Mouse (Mus musculus): Measurements from ENCODE around the gene Foxr1. TPM values are rescaled to one million over a fixed set of nuclear protein-coding genes. Genes with fewer than 3 reads are reported as not detected.

Gene Foxr1
- polyA plus RNA-seq, 1 experiment from 2014 or later = not detected

DNA sequence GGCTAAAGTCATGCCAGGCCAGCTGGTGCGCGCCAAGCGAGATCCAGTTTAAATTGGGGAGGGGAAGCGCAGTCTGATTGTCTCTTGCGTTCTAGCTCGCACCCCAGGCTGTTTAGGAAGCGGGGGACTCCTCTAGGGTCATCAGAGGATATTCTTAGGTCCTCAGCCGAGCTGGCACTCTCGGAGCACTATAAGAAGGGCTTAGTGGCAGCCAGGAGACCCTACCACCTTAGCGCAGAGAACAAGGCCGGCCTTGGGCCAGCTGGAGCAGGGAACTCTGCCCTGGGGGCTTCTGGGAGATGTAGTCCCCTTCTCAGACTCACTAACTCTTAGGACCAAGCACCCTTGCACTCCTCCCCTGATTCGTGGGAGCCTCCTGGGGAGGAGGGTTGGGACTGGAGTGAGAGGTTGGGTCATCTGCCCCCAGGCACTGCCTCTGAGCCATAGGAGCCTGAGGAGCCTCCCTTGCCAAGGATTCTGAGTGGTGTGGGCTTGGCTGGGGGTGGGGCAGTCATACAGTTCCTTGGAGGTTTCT is 42.6 kb upstream of the Foxr1 start:
- under 1% methylated on average over 12 of the region's 12 CpGs for WGBS
- H3K4me3 ChIP-seq (ENCODE audit: low read depth, low read length) = peak overlapping the region; percentile 98
- no peaks in the 10 kb centered on the region for H3K36me3 ChIP-seq (ENCODE audit: control insufficient read depth, insufficient read depth)
- H3K4me1 ChIP-seq (replicated peaks; ENCODE audit: control insufficient read depth, insufficient read depth, low read length) = peaks cover 8% of the 10 kb centered on the region
- H3K9me3 ChIP-seq (ENCODE audit: control insufficient read depth) = no peaks in the 10 kb centered on the region
- peak overlapping the region; percentile 88 for H3K27ac ChIP-seq (ENCODE audit: low read depth, low read length)
- peak overlapping the region; percentile 81 for H3K9ac ChIP-seq (ENCODE audit: low read depth, low read length)
- peak; percentile 15; the same call in 1 of the 2 replicates for ATAC-seq
- H3K4me2 ChIP-seq (replicated peaks; ENCODE audit: low read depth) = peak overlapping the region; percentile 84
- TF ChIP-seq CTCF (IDR thresholded peaks at IDR 0.05; ENCODE audit: low read depth) = no peak
- H3K27me3 ChIP-seq (replicated peaks; ENCODE audit: control insufficient read depth, insufficient read depth, low read length) = no peaks in the 10 kb centered on the region

DNA sequence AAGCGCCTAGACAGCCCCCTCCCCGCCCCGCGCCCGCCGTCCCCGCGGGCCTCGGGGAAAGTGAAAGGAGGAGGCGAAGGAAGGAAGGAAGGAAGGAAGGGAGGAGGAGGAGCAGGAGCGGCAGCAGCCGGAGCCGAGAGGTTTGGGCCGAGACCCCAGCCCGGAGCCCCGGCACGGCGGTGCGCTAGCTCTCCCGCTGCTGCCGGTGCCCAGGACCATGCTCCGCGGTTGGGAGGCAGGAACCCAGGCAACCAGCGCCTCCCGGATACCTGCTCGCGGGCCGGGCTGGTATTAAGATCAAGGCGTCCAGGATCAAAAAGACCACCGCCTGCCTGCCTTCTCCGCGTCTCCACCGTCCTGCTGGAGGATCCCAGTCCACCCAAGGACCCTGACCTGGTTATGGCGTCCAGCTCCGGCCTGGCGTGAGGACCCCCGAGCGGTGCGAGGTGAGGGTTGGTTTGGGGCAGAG is 42.1 kb upstream of the Foxr1 start:
- peak overlapping the region; percentile 88 for H3K27ac ChIP-seq (ENCODE audit: low read depth, low read length)
- H3K9ac ChIP-seq (ENCODE audit: low read depth, low read length) = peak overlapping the region; percentile 81
- no peaks in the 10 kb centered on the region for H3K27me3 ChIP-seq (replicated peaks; ENCODE audit: control insufficient read depth, insufficient read depth, low read length)
- H3K4me1 ChIP-seq (replicated peaks; ENCODE audit: control insufficient read depth, insufficient read depth, low read length) = peaks cover 8% of the 10 kb centered on the region
- H3K4me3 ChIP-seq (ENCODE audit: low read depth, low read length) = peak overlapping the region; percentile 98
- TF ChIP-seq CTCF (IDR thresholded peaks at IDR 0.05; ENCODE audit: low read depth) = no peak
- no peak for ATAC-seq
- peak overlapping the region; percentile 84 for H3K4me2 ChIP-seq (replicated peaks; ENCODE audit: low read depth)
- under 1% methylated on average over 39 of the region's 39 CpGs for WGBS
- H3K9me3 ChIP-seq (ENCODE audit: control insufficient read depth) = no peaks in the 10 kb centered on the region
- H3K36me3 ChIP-seq (ENCODE audit: control insufficient read depth, insufficient read depth) = no peaks in the 10 kb centered on the region

DNA sequence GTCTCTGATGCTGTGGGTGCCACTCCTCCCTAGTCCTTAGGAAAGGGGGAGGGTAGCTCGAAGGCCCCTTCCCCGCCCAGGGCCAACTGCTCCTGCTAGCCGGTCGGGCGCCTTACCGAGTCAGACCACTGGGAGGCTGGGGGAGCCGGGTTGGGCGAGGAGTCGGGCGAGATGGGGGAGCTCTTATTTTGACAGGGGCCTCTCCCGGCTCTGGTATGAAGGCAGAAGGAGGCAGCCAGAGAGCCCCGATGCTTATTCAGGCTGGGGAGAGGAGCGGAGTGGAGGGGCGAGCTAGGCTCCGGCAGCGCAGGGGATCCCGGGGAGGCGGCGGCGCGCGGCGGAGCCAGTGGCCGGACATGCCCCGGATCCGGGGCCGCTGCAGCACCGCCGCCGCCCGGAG is 41.6 kb upstream of the Foxr1 start, which contains the start of gene Bcl9l:
TSS of gene Bcl9l (plus strand) at position 274 of the 400 bp plus-strand sequence.
- ATAC-seq = peak; percentile 46
- peak; percentile 85 for TF ChIP-seq CTCF (IDR thresholded peaks at IDR 0.05; ENCODE audit: low read depth)
- Histone ChIP-seq H3K36me3 (ENCODE audit: control insufficient read depth, insufficient read depth) (no peaks in the 10 kb centered on the region), H3K9ac (ENCODE audit: low read depth, low read length) (peak within 1 kb of the TSS; percentile 81), H3K4me3 (ENCODE audit: low read depth, low read length) (peak within 1 kb of the TSS; percentile 98), H3K4me2 (replicated peaks; ENCODE audit: low read depth) (peak within 1 kb of the TSS; percentile 84), H3K4me1 (replicated peaks; ENCODE audit: control insufficient read depth, insufficient read depth, low read length) (peaks cover 11% of the 10 kb centered on the region), H3K27ac (ENCODE audit: low read depth, low read length) (peak within 1 kb of the TSS; percentile 88), H3K27me3 (replicated peaks; ENCODE audit: control insufficient read depth, insufficient read depth, low read length) (no peaks in the 10 kb centered on the region), H3K9me3 (ENCODE audit: control insufficient read depth) (no peaks in the 10 kb centered on the region)
- under 1% methylated on average over 21 of the region's 31 CpGs for WGBS

DNA sequence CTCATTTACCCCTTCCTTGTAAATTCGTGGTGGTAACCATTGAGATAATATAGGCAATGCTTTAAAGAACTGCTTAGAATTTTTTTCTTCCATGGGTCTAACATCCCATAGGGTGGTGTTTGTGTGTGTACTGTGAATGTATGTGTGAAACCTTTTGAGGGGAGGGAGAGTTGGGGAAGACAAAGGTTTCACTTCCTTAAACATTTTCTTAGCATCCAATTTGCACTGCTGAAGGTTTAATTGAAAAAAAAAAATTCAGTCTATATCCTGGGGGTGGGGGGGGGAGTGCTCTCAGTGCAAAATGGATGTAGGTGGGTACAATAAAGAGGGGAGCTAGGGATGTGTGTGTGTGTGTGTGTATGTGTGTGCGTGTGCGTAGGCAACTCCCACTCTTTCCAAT is 41.2 kb upstream of the Foxr1 start:
- Histone ChIP-seq H3K4me1 (replicated peaks; ENCODE audit: control insufficient read depth, insufficient read depth, low read length) (peaks cover 11% of the 10 kb centered on the region), H3K27me3 (replicated peaks; ENCODE audit: control insufficient read depth, insufficient read depth, low read length) (no peaks in the 10 kb centered on the region), H3K9ac (ENCODE audit: low read depth, low read length) (peak overlapping the region; percentile 81; the same call in 1 of the 2 replicates), H3K4me2 (replicated peaks; ENCODE audit: low read depth) (peak overlapping the region; percentile 84), H3K36me3 (ENCODE audit: control insufficient read depth, insufficient read depth) (no peaks in the 10 kb centered on the region), H3K4me3 (ENCODE audit: low read depth, low read length) (peak overlapping the region; percentile 98), H3K27ac (ENCODE audit: low read depth, low read length) (no peak overlapping the region), H3K9me3 (ENCODE audit: control insufficient read depth) (no peaks in the 10 kb centered on the region)
- no peak for ATAC-seq
- 15% methylated on average over 3 of the region's 3 CpGs for WGBS
- no peak for TF ChIP-seq CTCF (IDR thresholded peaks at IDR 0.05; ENCODE audit: low read depth)

DNA sequence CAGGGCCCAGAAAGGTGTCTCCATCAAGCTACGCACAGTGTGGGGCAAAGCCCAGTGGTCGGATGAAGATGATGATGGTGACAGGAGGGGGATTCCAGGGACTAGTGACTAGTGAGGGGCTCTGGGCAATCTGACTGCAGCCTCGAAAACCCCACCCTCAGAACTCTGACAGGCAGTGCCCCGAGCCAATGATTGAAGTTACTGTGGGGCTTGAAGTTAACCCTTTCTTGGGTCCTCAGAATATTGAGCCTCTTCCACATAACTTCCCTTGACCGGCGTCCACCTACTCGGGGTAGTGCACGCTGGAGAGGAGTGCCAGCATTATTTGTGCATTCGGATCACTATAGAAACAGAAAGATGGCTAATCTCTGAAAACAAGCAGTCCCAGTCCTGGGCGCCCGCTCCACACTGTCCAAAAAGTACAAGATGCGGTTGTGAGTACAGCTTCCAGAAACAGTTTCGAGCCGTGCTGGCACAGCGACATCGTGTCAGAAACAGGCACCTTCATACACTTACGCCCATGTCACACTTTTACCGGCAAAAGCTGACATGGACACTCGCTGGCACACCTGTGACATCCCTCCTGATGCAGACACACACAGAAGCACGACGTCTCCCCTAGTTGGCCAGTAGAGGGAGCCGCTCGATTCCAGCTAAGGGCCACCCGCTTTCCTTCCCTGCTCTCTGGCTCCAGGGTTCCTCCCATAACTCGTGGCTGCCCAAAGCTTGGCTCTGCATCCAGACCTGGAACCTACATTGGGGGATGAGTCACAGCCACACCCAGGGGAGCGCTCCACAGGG is 38.9 kb upstream of the Foxr1 start:
- peaks cover 6% of the 10 kb centered on the region for H3K4me1 ChIP-seq (replicated peaks; ENCODE audit: control insufficient read depth, insufficient read depth, low read length)
- H3K27ac ChIP-seq (ENCODE audit: low read depth, low read length) = peak overlapping the region; percentile 95
- H3K9me3 ChIP-seq (ENCODE audit: control insufficient read depth) = no peaks in the 10 kb centered on the region
- peak overlapping the region; percentile 74 for H3K4me3 ChIP-seq (ENCODE audit: low read depth, low read length)
- H3K9ac ChIP-seq (ENCODE audit: low read depth, low read length) = peak overlapping the region; percentile 63; the same call in 1 of the 2 replicates
- peak; percentile 96 for TF ChIP-seq CTCF (IDR thresholded peaks at IDR 0.05; ENCODE audit: low read depth)
- peak overlapping the region; percentile 98 for H3K4me2 ChIP-seq (replicated peaks; ENCODE audit: low read depth)
- no peaks in the 10 kb centered on the region for H3K27me3 ChIP-seq (replicated peaks; ENCODE audit: control insufficient read depth, insufficient read depth, low read length)
- WGBS = 1% methylated on average over 26 of the region's 26 CpGs
- H3K36me3 ChIP-seq (ENCODE audit: control insufficient read depth, insufficient read depth) = no peaks in the 10 kb centered on the region
- peak; percentile 55 for ATAC-seq

DNA sequence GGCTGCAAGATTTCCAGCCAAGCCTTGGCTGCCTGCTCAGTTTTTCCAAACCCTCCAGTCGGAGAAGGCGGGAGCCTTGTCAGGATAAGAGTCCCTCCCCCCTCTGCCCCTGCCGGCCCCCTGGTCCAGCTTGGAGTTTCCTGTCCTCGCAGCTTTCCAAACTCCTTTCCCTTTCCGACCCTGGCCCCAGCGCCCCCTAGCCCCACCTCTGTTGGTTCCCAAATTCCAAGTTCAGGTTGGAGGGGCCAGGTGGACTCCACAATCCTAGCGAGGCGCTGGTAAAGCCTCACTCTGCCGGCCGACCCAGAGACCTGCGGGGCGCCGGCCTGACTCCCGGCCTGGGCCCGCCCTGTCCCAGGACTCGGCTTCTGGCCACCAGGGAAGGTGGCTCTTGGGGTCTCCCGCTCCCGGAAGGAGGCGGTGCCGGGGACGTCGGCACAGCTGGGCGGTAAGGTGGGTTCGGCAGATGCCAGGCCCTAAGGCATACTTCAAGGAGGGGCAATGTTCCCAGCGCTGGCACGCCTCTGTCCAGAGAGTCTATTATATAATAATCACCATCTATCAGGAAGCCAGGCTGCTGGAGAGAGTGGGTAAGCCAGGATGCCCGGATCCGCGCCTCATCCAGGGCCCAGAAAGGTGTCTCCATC is 38.1 kb upstream of the Foxr1 start:
- peak; percentile 50 for ATAC-seq
- TF ChIP-seq CTCF (IDR thresholded peaks at IDR 0.05; ENCODE audit: low read depth) = peak; percentile 15; the same call in 1 of the 2 replicates

More for the DNA sequence above, 38.1 kb upstream of the Foxr1 start:
- H3K4me2 ChIP-seq (replicated peaks; ENCODE audit: low read depth) = peak overlapping the region; percentile 98
- H3K9me3 ChIP-seq (ENCODE audit: control insufficient read depth) = no peaks in the 10 kb centered on the region
- H3K4me3 ChIP-seq (ENCODE audit: low read depth, low read length) = peak overlapping the region; percentile 74
- H3K27ac ChIP-seq (ENCODE audit: low read depth, low read length) = peak overlapping the region; percentile 95
- WGBS = 1% methylated on average over 29 of the region's 29 CpGs
- H3K27me3 ChIP-seq (replicated peaks; ENCODE audit: control insufficient read depth, insufficient read depth, low read length) = no peaks in the 10 kb centered on the region
- peak overlapping the region; percentile 63 for H3K9ac ChIP-seq (ENCODE audit: low read depth, low read length)
- no peaks in the 10 kb centered on the region for H3K36me3 ChIP-seq (ENCODE audit: control insufficient read depth, insufficient read depth)
- H3K4me1 ChIP-seq (replicated peaks; ENCODE audit: control insufficient read depth, insufficient read depth, low read length) = 0 out of 2 replicates have a peak, but pooled peaks cover 3% of the 10 kb centered on the region
